20 mouse cellular contexts compared by ENCODE assay signal in genomic region chr13:51369354-51369753, GRCm38 (mm10). TPM values are rescaled to one million over a fixed set of nuclear protein-coding genes. Genes with fewer than 3 reads are reported as not detected.
DNase-seq lines count a peak whose midpoint lies in the region; ATAC-seq lines count a peak whose summit lies in the region.
"Had no signal": no experiment of that assay in that cellular context is flagged by ENCODE, and none has a peak within 500 bp of the region (broad histone marks: within the 10 kb centered on the region; RNA-seq: fewer than 3 reads in every experiment).

No protein-coding gene starts in this region.

- DNase-seq in left cerebral cortex, adult 18-20 months (ENCODE audit: low spot score in 2 of 2) = no peak
- DNase-seq in layer of hippocampus, postnatal 25 days (ENCODE audit: extremely low spot score in 1 of 2, low spot score in 1 of 2) = no peak
- DNase-seq in layer of hippocampus, adult 11-12 months (ENCODE audit: low spot score) = no peak
- DNase-seq: adrenal gland, adult 2 months; adrenal gland, adult 8-10 months; adrenal gland, postnatal 10 days; adrenal gland, postnatal 14 days; adrenal gland, postnatal 25 days; adrenal gland, postnatal 36 days; B cell, adult 2 months; cerebellum, adult 11 months; cerebellum, adult 11-12 months; cerebellum, adult 18-20 months had no signal

- peak; percentile 57 for ATAC-seq in granulocyte monocyte progenitor cell, adult 5-6 weeks (replicated peaks; ENCODE audit: poor library complexity, severe bottlenecking)
- peak; percentile 28 for ATAC-seq in megakaryocyte, adult 5-6 weeks (ENCODE audit: poor library complexity, severe bottlenecking)
- ATAC-seq in megakaryocyte progenitor cell, adult 5-6 weeks (replicated peaks; ENCODE audit: poor library complexity) = peak; percentile 74
- ATAC-seq: activated CD4-positive, CD25-positive, alpha-beta regulatory T cell, adult 4 months; CD4-positive, CD25-positive, alpha-beta regulatory T cell, adult 4 months; Patski had no signal

RNA-seq across cellular contexts. Expression of gene S1pr3, which starts 39.1 kb away (rescaled TPM):
- total RNA-seq in granulocyte monocyte progenitor cell, adult 5-6 weeks (2014; fragmentation: Nextera tagmentation) = 16.4 and 18.7 TPM in 2 replicates
- total RNA-seq in granulocyte monocyte progenitor cell, adult 5-6 weeks (2017) = 8.9 and 9.8 TPM in 2 replicates
- 1.8 and 2.6 TPM in 2 replicates for total RNA-seq in megakaryocyte, adult 5-6 weeks (2015)
- 1.1 and 1.6 TPM in 2 replicates for total RNA-seq in megakaryocyte, adult 5-6 weeks (2017)
- total RNA-seq in megakaryocyte progenitor cell, adult 5-6 weeks (2015) = 12.5 and 13.0 TPM in 2 replicates
- total RNA-seq in megakaryocyte progenitor cell, adult 5-6 weeks (2017) = 8.0 and 8.2 TPM in 2 replicates
- 1 to 10 TPM; 6.7 to 7.3 TPM for total RNA-seq in left cerebral cortex, adult 18-20 months (2021)
- 1 to 10 TPM; 5.9 to 6.1 TPM for total RNA-seq in layer of hippocampus, postnatal 25 days (2021)
- total RNA-seq: MEL had no signal
